Mouse (Mus musculus): ENCODE measurements around the gene Pigu.

GRCm38 (mm10) chr2:155249588-155249987, 107.6 kb downstream of the Pigu start:
- TF ChIP-seq POLR2A (IDR thresholded peaks at IDR 0.05; ENCODE audit: low read depth, low read length) = no peak
- TF ChIP-seq CTCF (conservative IDR thresholded peaks at IDR 0.05; ENCODE audit: insufficient read depth, insufficient read length, low read depth, low read length) = no peak
